Mouse (Mus musculus) liver, embryonic 14.5 days (tissue): ENCODE measurements around the gene Rplp0. TPM values are rescaled to one million over a fixed set of nuclear protein-coding genes. Genes with fewer than 3 reads are reported as not detected.

ENCODE experiments used
- ATAC-seq: fragments of 200-750 bp; cut with Nextera tagmentation; 2 replicates; pipeline ENCODE4 v1.8.0; 2017; ENCODE audit warnings: moderate number of reproducible peaks, mild to moderate bottlenecking, moderate library complexity; ENCODE audit not compliant: insufficient read depth
- DNase-seq, 3 experiments: peaks; one replicate each; pipeline ENCODE4 v3.0.0-alpha.2; 2012 to 2013; ENCODE audit warnings: low read depth in 3 of 3, low spot score in 3 of 3
- H3K27ac ChIP-seq: fragments of 300-500 bp; sonication (generic); 2 replicates; pipeline ENCODE4 v1.5.1; 2014; ENCODE audit warnings: moderate library complexity, mild to moderate bottlenecking, control low read depth, inconsistent platforms
- H3K27me3 ChIP-seq: fragments of 300-500 bp; sonication (generic); 2 replicates; pipeline ENCODE4 v1.6.1; 2014; ENCODE audit warnings: mild to moderate bottlenecking, low read length, moderate library complexity; ENCODE audit not compliant: control insufficient read depth, insufficient read depth
- H3K36me3 ChIP-seq: fragments of 300-500 bp; sonication (generic); replicated peaks from 2 replicates; pipeline ENCODE4 v1.6.1; 2014; ENCODE audit warnings: low read depth; ENCODE audit not compliant: control insufficient read depth, insufficient read depth
- H3K4me1 ChIP-seq, 2 experiments: fragments of 200-500 bp in 1 of 2; fragments of 300-500 bp in 1 of 2; sonication (generic) in 1 of 2; replicated peaks; 2 replicates each; pipeline ENCODE4 v1.6.1; 2012 to 2014; ENCODE audit warnings: antibody characterized with exemption in 1 of 2, inconsistent platforms in 1 of 2, low read length in 1 of 2; ENCODE audit not compliant: control insufficient read depth in 2 of 2, insufficient read depth in 2 of 2
- H3K4me2 ChIP-seq: fragments of 300-500 bp; sonication (generic); 2 replicates; pipeline ENCODE4 v1.6.1; 2014; ENCODE audit warnings: low read depth, mild to moderate bottlenecking, control low read depth, moderate library complexity
- H3K4me3 ChIP-seq, 2 experiments: fragments of 200-500 bp in 1 of 2; fragments of 300-500 bp in 1 of 2; sonication (generic) in 1 of 2; 2 replicates each; pipeline ENCODE4 v1.5.1; 2012 to 2014; ENCODE audit warnings: low read depth in 2 of 2, low read length in 2 of 2, mild to moderate bottlenecking in 2 of 2, control low read depth in 1 of 2, inconsistent platforms in 1 of 2, moderate library complexity in 1 of 2; ENCODE audit not compliant: insufficient read depth in 1 of 2
- H3K9ac ChIP-seq: fragments of 300-500 bp; sonication (generic); replicated peaks from 2 replicates; pipeline ENCODE4 v1.6.1; 2014; ENCODE audit warnings: mild to moderate bottlenecking, control low read depth, moderate library complexity
- H3K9me3 ChIP-seq: fragments of 300-500 bp; sonication (generic); 2 replicates; pipeline ENCODE4 v1.6.1; 2016; ENCODE audit warnings: low read length, mixed read lengths; ENCODE audit not compliant: control insufficient read depth
- CTCF ChIP-seq: IDR thresholded peaks from 2 replicates; pipeline ENCODE4 v1.5.1; 2016; ENCODE audit warnings: antibody characterized with exemption, low read depth, control low read depth
- EP300 ChIP-seq: IDR thresholded peaks from 2 replicates; pipeline ENCODE4 v1.6.1; 2016; ENCODE audit warnings: antibody characterized with exemption, low read depth
- WGBS: fragments of 180-500 bp; shearing (Covaris S2); extraction: QIAGEN DNeasy Blood & Tissue Kit; methylation state at CpG from one replicate; pipeline ENCODE4 v1.1.7; 2014; ENCODE audit not compliant: insufficient replicate concordance; 5-methylcytosine and 5-hydroxymethylcytosine counted together
- polyA plus RNA-seq, 2 experiments: library from polyadenylated mRNA; depleted of rRNA in 1 of 2; stranded (reverse) in 1 of 2; unstranded in 1 of 2; fragments of >200 nt; fragmentation: Nextera tagmentation in 1 of 2; extraction: Ambion mirVana in 1 of 2; gene quantifications; 2 replicates each; pipeline versions ENCODE4 v1.2.1 to v1.2.3; 2012 to 2014

Rplp0 gene
- polyA plus RNA-seq, 2 experiments: 1,503 to 2,132 TPM

- H3K27ac ChIP-seq: no peak overlapping the region
- ATAC-seq: no peak
- H3K36me3 ChIP-seq: no peaks in the 10 kb centered on the region
- no peak overlapping the region for H3K4me2 ChIP-seq
- no peaks in the 10 kb centered on the region for H3K27me3 ChIP-seq
- H3K4me1 ChIP-seq: peaks cover 19 to 49% of the 10 kb centered on the region in 2 experiments
- WGBS: 75% methylated on average over 17 of the region's 17 CpGs
- H3K4me3 ChIP-seq: no peak overlapping the region
- TF ChIP-seq CTCF (no peak), EP300 (no peak)
- no peak for DNase-seq
- no peaks in the 10 kb centered on the region for H3K9me3 ChIP-seq
- no peak overlapping the region for H3K9ac ChIP-seq
Measured at GRCm38 (mm10) chr5:115526456-115527202, 32.6 kb upstream of the Rplp0 start.

GRCm38 (mm10) chr5:115528128-115528527, 31.1 kb upstream of the Rplp0 start:
- H3K4me1 ChIP-seq: peaks cover 26 to 50% of the 10 kb centered on the region in 2 experiments
- 61% methylated on average over 5 of the region's 5 CpGs for WGBS

GRCm38 (mm10) chr5:115529364-115529741, 29.9 kb upstream of the Rplp0 start:
- no peak for ATAC-seq
- H3K36me3 ChIP-seq: no peaks in the 10 kb centered on the region
- no peak for DNase-seq
- no peak for TF ChIP-seq EP300
- H3K9me3 ChIP-seq: no peaks in the 10 kb centered on the region
- H3K4me3 ChIP-seq: no peak overlapping the region
- H3K4me1 ChIP-seq: peaks cover 31 to 50% of the 10 kb centered on the region in 2 experiments
- no peak overlapping the region for H3K4me2 ChIP-seq
- WGBS: 54% methylated on average over 8 of the region's 8 CpGs
- no peak overlapping the region for H3K9ac ChIP-seq
- H3K27ac ChIP-seq: no peak overlapping the region
- no peaks in the 10 kb centered on the region for H3K27me3 ChIP-seq

More at GRCm38 (mm10) chr5:115528128-115528527, 31.1 kb upstream of the Rplp0 start:
- H3K36me3 ChIP-seq: no peaks in the 10 kb centered on the region
- no peak overlapping the region for H3K4me2 ChIP-seq
- DNase-seq (no peak), ATAC-seq (no peak)
- H3K4me3 ChIP-seq: no peak overlapping the region
- no peaks in the 10 kb centered on the region for H3K9me3 ChIP-seq
- no peak overlapping the region for H3K27ac ChIP-seq
- TF ChIP-seq EP300 (no peak), CTCF (no peak)
- H3K9ac ChIP-seq: no peak overlapping the region
- H3K27me3 ChIP-seq: no peaks in the 10 kb centered on the region

DNA sequence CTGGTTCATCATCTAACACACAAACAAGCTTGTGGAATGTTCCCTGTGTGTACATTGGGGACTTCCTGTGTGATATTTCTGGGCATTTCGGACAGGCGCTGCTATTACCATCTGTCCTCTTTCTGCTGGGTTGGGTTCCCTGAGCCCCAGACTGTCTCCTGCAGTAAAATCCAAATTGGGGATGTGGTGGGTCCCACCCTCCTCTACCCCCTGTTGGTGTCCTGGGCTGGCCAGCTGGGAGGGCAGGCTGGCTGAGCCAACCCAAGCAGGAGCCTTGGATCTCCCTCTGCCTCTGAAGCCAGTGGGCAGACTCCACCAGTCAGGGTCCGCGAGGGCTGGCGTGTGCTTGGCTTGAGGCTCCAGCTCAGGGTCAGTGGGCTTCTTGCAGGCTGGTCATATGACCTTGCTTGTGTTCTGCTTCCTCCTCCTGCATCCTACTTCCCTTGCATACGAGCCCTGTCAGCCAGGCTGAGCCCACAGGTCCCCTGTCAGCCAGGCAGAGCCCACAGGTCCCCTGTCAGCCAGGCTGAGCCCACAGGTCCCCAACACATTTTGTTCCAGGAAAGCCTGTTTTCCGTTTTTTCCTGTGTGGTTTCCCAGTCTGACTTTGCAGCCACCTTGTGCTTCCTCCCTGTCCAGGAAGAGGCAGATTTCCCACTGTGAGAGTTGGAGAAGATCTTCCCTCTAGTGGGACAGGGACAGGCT, 29.4 kb upstream of the Rplp0 start:
- WGBS: 38% methylated on average over 7 of the region's 7 CpGs
- Histone ChIP-seq H3K9ac (no peak overlapping the region), H3K27me3 (no peaks in the 10 kb centered on the region), H3K9me3 (no peaks in the 10 kb centered on the region), H3K4me3 (no peak overlapping the region), H3K27ac (peak overlapping the region; percentile 21; the same call in 1 of the 2 replicates), H3K4me2 (peak overlapping the region; percentile 20), H3K36me3 (no peaks in the 10 kb centered on the region), H3K4me1 (peaks cover 31 to 51% of the 10 kb centered on the region in 2 experiments)
- no peak for DNase-seq
- no peak for ATAC-seq
- TF ChIP-seq CTCF (no peak), EP300 (no peak)

DNA sequence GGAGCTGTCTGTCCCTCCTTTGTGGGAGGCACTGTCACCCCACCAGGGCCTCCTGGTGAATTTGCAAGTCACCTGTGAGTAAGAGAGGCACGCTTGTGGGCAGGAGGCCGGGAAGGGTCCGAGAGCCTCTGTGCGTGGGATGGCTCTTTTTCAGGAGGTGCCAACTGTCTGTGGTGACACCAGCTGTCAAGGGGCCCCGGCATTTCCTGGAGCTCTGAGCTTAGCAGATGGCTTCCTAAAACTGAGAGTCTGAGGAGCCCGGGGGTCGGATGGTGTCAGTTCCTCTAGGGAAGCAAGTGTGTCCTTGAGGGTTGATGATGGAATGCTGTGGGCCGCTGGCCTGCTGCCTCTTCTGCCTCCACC, 28.8 kb upstream of the Rplp0 start:
- Histone ChIP-seq H3K9me3 (no peaks in the 10 kb centered on the region), H3K36me3 (no peaks in the 10 kb centered on the region), H3K4me3 (no peak overlapping the region), H3K4me2 (peak overlapping the region; percentile 20), H3K9ac (no peak overlapping the region), H3K4me1 (peaks cover 35 to 56% of the 10 kb centered on the region in 2 experiments), H3K27ac (peak overlapping the region; percentile 21; the same call in 1 of the 2 replicates), H3K27me3 (no peaks in the 10 kb centered on the region)
- DNase-seq (no peak), ATAC-seq (no peak)
- WGBS: 15% methylated on average over 8 of the region's 8 CpGs
- TF ChIP-seq CTCF (no peak), EP300 (no peak)
